Mouse (Mus musculus) monocyte, adult 2 months (primary cell): Measurements from ENCODE around the gene Slmap.
A peak's percentile ranks its signal among the peaks of the same experiment; 100 is the strongest.
"Not testable (repeated sequence)": the region's sequence is repeated elsewhere in the genome, so short reads cannot be mapped to it uniquely, and the experiment has no call there.

ENCODE experiments used
- DNase-seq, 2 experiments: peaks; one replicate each; pipeline ENCODE4 v3.0.0; 2022; ENCODE audit warnings: low spot score in 2 of 2, low read depth in 1 of 2

Slmap gene

DNA sequence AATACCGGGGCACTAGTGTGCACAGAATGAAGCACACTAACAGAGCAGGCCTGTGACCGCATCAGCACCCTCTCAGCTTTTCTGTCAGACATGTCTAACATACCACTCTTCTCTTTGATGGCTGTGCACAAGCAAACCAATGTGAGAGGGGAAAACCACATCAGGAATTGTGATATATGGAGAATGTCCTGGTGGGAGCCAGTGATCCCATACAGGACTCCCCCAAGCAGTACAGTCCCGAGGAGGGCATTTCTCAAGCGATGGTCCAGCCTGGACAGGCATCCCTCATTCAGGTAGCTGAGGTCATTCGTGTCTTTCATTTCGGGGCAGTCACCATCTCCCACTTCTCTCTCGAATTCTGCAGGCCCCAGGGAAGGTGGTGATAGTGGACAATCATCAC is 128.0 kb downstream of the Slmap start:
- no peak for DNase-seq

DNA sequence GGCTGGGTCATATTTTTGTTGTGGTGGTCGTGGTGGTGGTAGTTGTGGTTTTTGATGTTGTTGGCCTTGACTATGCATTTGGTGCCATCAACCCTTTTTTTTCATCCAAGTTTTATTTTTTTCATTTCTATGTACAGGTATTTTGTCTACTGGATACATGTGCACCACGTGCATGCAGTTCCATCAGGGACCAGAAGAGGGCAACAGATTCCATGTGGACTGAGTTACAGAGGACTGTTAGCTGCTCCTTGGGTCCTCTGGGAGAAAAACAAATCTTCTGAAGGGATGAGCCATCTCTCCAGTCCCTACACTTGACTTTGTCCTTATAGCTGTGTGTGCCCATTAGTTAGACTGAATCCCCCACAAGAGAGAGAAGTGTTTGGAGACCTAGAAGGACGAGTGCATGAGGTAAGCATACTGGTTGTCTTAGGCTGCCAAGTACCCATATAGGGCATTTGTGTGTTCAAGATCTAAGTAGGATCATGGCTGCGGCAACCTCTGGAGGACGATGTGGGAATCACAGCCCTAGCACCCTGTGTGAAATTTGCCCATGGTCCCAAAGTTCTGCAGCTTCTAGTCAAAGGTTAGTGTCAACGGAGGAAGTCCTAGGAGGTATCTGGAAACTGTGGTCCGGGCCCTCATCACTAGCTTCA is 136.1 kb downstream of the Slmap start:
- no peak for DNase-seq

DNA sequence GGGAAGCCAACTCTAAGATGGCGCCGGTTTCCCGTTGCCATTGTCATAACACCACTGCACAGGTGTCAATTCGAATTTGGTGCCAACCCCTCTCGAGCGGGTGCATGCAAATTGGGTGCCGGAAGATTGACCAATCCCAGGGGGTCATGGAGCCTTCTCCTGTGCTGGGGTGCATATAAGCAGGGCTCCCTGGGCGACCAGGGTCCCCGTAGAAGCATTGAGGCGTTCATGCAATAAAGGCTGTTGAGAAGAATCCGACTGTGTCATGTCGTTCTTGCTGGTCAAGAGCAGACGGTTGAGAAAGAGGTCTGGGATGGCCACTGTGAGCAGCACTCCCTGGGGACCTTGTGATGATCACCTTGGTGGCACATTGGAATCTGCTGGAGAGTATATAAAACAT is 142.9 kb downstream of the Slmap start:
- no peak for DNase-seq

DNA sequence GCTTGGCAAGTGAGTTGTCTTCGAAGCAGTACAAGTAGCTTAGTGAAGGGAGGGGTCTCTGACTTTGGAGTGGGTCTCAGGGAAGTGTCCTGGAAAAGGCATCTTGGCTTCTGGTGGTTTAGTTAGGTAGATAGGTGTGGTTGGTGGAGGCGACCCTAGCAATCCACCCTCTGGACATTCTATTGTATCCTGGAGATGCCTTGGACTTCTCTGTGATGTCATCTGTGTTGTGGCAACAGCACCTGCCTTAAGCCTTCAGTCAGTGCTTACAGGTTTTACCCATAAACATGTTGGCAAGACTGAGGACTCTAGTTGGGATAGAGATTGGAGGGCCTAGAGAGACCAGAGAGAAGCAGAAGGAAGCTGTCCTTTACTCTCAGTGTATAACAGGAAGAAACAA is 145.8 kb downstream of the Slmap start:
- not testable (repeated sequence) for DNase-seq

DNA sequence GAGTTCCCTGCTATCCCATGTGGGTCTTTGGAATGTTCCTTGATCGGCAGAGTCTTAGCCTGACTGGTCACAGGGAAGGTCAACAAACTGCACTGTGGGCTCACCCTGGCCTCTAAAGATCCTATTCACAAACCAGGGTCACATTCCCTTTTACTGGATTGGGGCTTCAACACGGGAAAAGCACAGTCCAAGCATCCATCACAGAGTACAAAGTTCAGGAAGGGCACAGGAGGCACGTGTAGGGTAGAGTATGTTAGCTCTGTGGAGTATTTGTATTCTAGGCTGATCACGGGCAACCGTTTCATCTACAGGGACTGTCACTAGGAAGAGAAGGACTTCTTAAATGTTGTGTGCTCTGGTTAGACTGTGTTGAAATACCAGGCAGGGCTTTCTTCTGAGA is 147.7 kb downstream of the Slmap start:
- not testable (repeated sequence) for DNase-seq

DNA sequence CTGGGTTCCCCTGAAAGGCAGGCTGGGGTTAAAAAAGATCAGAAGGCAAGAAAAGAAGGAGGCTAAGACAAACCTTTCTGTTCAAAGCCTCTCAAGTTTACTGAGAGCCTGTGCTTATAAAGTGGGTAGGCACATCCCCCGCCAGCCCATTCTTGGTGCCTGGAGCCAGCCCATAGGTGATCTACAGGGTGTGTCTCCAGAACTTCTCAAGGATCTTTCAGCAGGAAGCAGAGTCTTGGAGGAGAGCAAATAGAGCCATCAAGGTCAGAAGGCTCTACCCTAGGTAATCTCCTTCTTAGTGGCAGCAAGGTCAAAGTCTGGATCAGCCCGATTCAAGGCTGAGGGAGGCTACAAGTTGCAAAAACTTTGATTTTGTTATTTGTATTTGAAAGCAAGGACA is 149.1 kb downstream of the Slmap start:
- not testable (repeated sequence) for DNase-seq

DNA sequence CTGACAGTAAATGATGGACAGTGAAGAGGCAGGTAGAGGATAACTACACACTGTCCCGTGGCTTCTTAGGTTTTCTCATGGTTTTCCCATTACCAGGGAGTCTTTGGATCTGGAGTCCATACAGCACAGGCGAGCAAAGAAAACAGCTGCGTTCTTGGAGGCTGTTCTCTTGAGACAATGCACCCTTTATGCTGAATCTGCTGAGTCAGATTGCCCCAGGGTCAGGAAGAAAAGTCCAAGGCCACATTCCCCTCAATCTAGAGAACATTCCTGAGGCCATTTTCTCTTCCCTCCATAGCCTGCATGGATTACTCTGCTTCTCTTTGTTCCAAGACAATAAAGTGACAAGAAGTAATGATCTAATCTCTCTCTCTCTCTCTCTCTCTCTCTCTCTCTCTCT is 155.7 kb downstream of the Slmap start:
- DNase-seq = no peak

DNA sequence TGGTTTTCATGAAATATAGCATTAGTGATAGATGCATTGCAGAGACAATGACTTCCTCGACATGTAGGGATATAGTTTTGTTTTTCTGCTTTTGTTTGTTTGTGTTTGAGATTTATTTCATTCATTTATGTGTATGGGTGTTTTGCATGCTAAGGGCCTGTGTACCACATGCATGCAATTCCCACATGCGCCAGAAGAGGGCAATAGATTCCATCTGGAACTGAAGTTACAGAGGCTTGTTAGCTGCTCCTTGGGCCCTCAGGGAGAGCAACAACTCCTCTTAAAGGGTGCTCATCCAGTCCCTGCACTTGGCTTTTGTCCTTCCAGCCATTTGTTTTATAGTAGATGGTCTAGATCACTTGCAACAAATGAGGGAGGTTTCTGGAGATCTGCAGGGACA is 158.1 kb downstream of the Slmap start:
- peak in 1 of 2 experiments; percentile 28 for DNase-seq
